Mouse (Mus musculus) hindbrain, embryonic 16.5 days (tissue): ENCODE measurements around the gene Tap2. TPM values are rescaled to one million over a fixed set of nuclear protein-coding genes. Genes with fewer than 3 reads are reported as not detected.

Experiments used
- ATAC-seq: fragments of 200-750 bp; cut with Nextera tagmentation; 2 replicates; pipeline ENCODE4 v1.8.0; 2017; ENCODE audit warnings: moderate TSS enrichment, moderate library complexity
- H3K27ac ChIP-seq: fragments of 300-500 bp; sonication (generic); 2 replicates; pipeline ENCODE4 v1.5.1; 2014; ENCODE audit warnings: low read depth, mild to moderate bottlenecking, control low read depth, low read length, moderate library complexity
- H3K27me3 ChIP-seq: fragments of 300-500 bp; sonication (generic); replicated peaks from 2 replicates; pipeline ENCODE4 v1.6.1; 2014; ENCODE audit warnings: low read length; ENCODE audit not compliant: control insufficient read depth, insufficient read depth
- H3K36me3 ChIP-seq: fragments of 300-500 bp; sonication (generic); 2 replicates; pipeline ENCODE4 v1.6.1; 2014; ENCODE audit warnings: mild to moderate bottlenecking, low read length, moderate library complexity, mixed read lengths; ENCODE audit not compliant: control insufficient read depth, insufficient read depth
- H3K4me1 ChIP-seq: fragments of 300-500 bp; sonication (generic); 2 replicates; pipeline ENCODE4 v1.6.1; 2014; ENCODE audit warnings: low read depth, low read length; ENCODE audit not compliant: control insufficient read depth, insufficient read depth
- H3K4me2 ChIP-seq: fragments of 300-500 bp; sonication (generic); 2 replicates; pipeline ENCODE4 v1.6.1; 2014; ENCODE audit warnings: mild to moderate bottlenecking, low read length, control low read depth, moderate library complexity
- H3K4me3 ChIP-seq: fragments of 300-500 bp; sonication (generic); 2 replicates; pipeline ENCODE4 v1.5.1; 2014; ENCODE audit warnings: mild to moderate bottlenecking, low read length, control low read depth, moderate library complexity
- H3K9ac ChIP-seq: fragments of 300-500 bp; sonication (generic); 2 replicates; pipeline ENCODE4 v1.6.1; 2014; ENCODE audit warnings: low read depth, mild to moderate bottlenecking, control low read depth, low read length, moderate library complexity
- H3K9me3 ChIP-seq: fragments of 300-500 bp; sonication (generic); 2 replicates; pipeline ENCODE4 v1.6.1; 2014; ENCODE audit warnings: mild to moderate bottlenecking, low read length, moderate library complexity; ENCODE audit not compliant: control insufficient read depth
- WGBS: fragments of 180-500 bp; shearing (Covaris S2); extraction: QIAGEN DNeasy Blood & Tissue Kit; methylation state at CpG from one replicate; pipeline ENCODE4 v1.1.7; 2014; 5-methylcytosine and 5-hydroxymethylcytosine counted together
- polyA plus RNA-seq: library from polyadenylated mRNA; unstranded; fragments of >200 nt; fragmentation: Nextera tagmentation; extraction: Ambion mirVana; gene quantifications from 2 replicates; pipeline ENCODE4 v1.2.1, GENCODE M21; 2015

Tap2 gene
- polyA plus RNA-seq, 1 experiment from 2014 or later: 2.9 TPM

DNA sequence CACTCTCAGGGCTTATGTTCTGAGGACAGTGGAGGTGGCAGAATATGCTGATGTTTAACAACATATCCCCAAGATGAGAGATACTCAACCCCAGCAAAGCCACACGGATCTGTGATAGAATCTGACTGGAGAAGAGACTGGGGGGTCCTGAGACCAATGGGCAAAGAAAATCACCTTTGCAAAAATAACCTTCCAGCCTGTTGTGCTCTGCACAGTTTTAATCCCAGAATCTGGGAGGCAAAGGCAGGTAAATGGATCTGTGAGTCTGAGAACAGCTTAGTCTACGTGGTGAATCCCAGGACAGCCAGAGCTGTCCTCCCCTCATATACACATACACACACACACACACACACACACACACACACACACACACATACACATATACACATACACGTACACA, 46.0 kb downstream of the Tap2 start:
- Histone ChIP-seq H3K27ac (no peak overlapping the region), H3K9ac (no peak overlapping the region), H3K36me3 (no peaks in the 10 kb centered on the region), H3K4me1 (no peaks in the 10 kb centered on the region), H3K4me3 (no peak overlapping the region), H3K9me3 (no peaks in the 10 kb centered on the region), H3K27me3 (no peaks in the 10 kb centered on the region), H3K4me2 (no peak overlapping the region)
- 46% methylated on average over 3 of the region's 3 CpGs for WGBS
- ATAC-seq: no peak

DNA sequence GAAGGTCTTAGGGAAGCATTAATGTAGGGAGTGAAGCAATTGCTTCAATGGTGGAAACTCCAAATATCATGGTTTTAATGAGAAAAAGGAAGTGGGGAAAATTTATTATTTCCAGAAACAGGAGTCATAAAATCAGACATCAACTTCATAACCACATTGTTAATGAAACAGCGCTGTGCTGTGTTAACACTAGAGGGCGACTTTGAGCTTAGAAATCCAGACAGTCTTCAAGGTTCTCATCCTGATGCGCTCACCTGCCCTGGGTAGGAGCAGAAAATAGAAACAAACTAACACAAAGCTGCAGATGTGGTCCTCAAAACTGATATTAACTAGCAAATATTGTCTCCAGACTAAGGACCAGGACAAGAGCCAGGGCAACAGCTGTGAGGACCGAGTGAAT, 46.6 kb downstream of the Tap2 start:
- Histone ChIP-seq H3K9ac (no peak overlapping the region), H3K4me3 (no peak overlapping the region), H3K4me1 (no peaks in the 10 kb centered on the region), H3K27me3 (no peaks in the 10 kb centered on the region), H3K36me3 (no peaks in the 10 kb centered on the region), H3K4me2 (no peak overlapping the region), H3K9me3 (no peaks in the 10 kb centered on the region), H3K27ac (no peak overlapping the region)
- 20% methylated on average over 4 of the region's 4 CpGs for WGBS
- no peak for ATAC-seq

DNA sequence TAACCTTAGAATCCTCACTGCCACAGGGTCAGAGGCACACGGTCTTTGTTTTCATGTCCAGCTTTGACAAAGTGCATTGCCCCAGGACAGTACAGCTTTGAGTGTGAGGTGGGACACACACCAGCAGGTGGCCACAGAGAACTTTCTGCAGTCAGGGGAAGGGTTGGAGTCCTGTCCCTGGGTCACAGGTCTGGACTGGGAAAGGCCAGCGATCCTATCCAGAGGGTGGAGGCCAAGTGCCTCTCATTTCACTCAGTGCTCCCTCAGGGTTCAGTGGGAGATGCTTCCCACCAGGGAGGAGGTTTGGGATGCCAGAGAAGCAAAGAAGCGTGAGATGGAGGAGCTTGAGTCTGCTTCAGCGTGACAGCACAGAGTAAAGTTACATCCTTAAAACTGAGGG, 48.3 kb downstream of the Tap2 start:
- no peak for ATAC-seq
- Histone ChIP-seq H3K36me3 (no peaks in the 10 kb centered on the region), H3K4me1 (no peaks in the 10 kb centered on the region), H3K9me3 (no peaks in the 10 kb centered on the region), H3K27ac (no peak overlapping the region), H3K4me3 (no peak overlapping the region), H3K27me3 (no peaks in the 10 kb centered on the region), H3K4me2 (no peak overlapping the region), H3K9ac (no peak overlapping the region)
- WGBS: 50% methylated on average over 4 of the region's 4 CpGs

DNA sequence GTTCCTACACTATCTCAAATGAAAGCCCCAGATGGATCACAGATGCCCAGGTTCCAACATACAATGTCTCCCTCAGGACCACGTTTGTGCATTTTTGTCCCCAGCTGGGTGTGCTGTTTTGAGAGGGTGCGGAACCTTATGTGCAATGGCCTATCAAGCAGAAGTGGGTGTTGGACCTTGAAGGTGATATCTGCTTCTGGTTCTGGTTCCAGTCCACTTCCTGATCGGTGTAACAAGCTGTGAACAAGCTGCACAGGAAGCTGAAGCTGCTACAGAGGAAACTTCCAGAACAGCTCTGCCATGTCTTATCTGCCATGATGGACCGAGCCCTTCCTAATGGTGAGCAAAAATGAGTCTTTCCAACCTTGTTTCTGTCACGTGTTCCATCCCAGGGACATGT, 53.2 kb downstream of the Tap2 start:
- Histone ChIP-seq H3K4me1 (no peaks in the 10 kb centered on the region), H3K4me2 (no peak overlapping the region), H3K36me3 (no peaks in the 10 kb centered on the region), H3K27me3 (no peaks in the 10 kb centered on the region), H3K4me3 (no peak overlapping the region), H3K9me3 (no peaks in the 10 kb centered on the region), H3K27ac (no peak overlapping the region), H3K9ac (no peak overlapping the region)
- 82% methylated on average over 5 of the region's 5 CpGs for WGBS
- no peak for ATAC-seq

DNA sequence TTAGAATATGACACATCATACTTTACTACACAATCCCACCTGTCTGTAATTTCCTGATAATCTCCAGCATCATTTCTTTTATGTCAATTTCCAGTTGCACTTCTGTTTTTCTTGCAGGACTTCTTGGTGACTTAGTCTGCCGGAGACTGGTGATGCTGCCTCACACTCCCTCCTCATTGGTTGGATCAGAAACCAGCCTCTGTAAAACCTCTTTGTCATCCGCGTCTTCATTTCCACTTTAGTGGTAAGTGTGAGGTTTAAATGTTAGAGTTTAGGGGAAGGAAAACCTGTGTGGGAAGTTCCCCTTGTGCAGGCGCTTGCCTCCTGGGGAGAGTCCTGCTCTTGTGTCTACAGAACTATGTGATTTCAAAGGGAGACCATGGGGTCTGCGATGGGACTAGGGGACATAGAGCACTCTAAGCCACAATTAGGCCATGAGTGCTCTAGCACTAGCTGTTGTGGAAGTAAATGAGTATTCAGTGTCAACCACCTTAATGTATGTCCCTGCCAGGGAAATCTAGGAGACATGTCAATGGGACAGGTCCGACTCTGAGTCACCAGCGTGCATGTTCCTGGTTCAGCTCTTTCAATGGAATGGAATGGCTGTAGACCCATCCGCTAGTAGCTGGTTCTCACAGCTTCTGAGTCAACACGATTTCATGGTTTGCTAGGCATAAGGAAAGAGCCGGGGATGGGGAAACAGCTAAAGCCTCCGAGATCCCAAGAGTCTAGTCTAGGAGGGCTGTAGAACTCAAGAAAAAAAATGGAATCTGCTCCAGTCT, 54.5 kb downstream of the Tap2 start, which contains the start of gene H2-Ab1:
TSS of gene H2-Ab1 (plus strand) at position 96 of the 782 bp plus-strand sequence.
- WGBS: 74% methylated on average over 11 of the region's 11 CpGs

DNA sequence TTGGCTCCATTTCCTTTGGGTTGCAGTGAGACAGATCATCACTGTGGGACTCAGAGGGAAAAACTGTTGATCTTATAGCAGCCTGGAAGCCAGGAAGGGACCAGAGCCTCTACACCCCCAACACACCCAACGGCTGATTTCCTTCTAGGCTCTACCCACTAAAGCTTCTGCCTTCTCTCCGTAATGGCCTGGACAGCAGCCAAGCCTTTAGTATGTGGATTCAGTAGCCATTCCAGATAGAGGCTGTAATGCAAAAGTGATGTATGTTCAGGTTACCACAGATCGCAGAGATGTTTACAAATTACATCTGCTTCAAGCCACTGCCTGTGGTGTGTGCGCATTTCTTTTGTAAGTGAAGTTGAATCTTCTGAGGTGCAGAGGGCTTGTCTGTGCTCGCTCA, 57.2 kb downstream of the Tap2 start:
- 73% methylated on average over 5 of the region's 5 CpGs for WGBS
- Histone ChIP-seq H3K27me3 (no peaks in the 10 kb centered on the region), H3K27ac (no peak overlapping the region), H3K4me1 (peaks cover 10% of the 10 kb centered on the region), H3K36me3 (no peaks in the 10 kb centered on the region), H3K9me3 (no peaks in the 10 kb centered on the region), H3K4me2 (no peak overlapping the region), H3K9ac (no peak overlapping the region), H3K4me3 (no peak overlapping the region)
- ATAC-seq: no peak

More for the DNA sequence above, 54.5 kb downstream of the Tap2 start, which contains the start of gene H2-Ab1:
- Histone ChIP-seq H3K27me3 (no peaks in the 10 kb centered on the region), H3K9me3 (no peaks in the 10 kb centered on the region), H3K27ac (no peak within 1 kb of the TSS), H3K4me3 (no peak within 1 kb of the TSS), H3K36me3 (no peaks in the 10 kb centered on the region), H3K4me2 (no peak within 1 kb of the TSS), H3K9ac (no peak within 1 kb of the TSS), H3K4me1 (no peaks in the 10 kb centered on the region)
- ATAC-seq: no peak

DNA sequence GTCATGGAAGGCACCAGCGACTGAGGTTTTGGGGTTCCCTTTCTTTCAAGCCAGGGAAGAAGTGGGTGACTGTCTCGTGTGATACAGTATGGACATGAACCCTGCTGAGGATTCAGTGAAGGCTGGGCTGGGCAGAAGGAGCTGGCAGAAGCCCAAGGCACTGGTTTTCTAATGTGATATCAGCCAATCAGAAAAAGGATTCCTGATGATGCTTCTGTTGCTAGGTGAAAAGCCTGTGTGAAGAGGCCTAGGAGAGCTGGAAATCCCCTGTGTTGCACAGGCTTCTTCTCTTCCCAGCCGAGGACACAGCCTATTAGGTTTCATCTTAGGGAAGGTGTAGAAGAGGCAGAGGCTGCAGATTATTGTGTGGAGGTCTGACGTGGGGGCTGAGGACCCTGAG, 58.2 kb downstream of the Tap2 start:
- Histone ChIP-seq H3K4me3 (no peak overlapping the region), H3K27ac (no peak overlapping the region), H3K9ac (no peak overlapping the region), H3K4me2 (no peak overlapping the region), H3K4me1 (peaks cover 10% of the 10 kb centered on the region), H3K9me3 (no peaks in the 10 kb centered on the region), H3K27me3 (no peaks in the 10 kb centered on the region), H3K36me3 (no peaks in the 10 kb centered on the region)
- peak; percentile 72 for ATAC-seq
- WGBS: 22% methylated on average over 4 of the region's 4 CpGs

DNA sequence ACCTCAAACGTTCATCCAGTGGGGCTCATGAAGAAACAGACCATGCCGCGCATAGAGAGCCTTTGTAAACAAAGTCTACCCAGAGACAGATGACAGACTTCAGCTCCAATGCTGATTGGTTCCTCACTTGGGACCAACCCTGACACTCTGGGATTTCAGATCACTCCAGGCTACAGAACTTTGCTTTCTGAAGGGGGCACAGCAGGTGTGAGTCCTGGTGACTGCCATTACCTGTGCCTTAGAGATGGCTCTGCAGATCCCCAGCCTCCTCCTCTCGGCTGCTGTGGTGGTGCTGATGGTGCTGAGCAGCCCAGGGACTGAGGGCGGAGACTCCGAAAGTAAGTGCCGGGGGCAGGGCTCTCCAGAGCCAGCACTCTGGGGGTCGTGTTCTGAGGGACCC, 59.7 kb downstream of the Tap2 start:
- H3K36me3 ChIP-seq: no peaks in the 10 kb centered on the region
- ATAC-seq: peak; percentile 83
- WGBS: 0% methylated on average over 8 of the region's 8 CpGs
- no peaks in the 10 kb centered on the region for H3K9me3 ChIP-seq
- H3K4me3 ChIP-seq: peak overlapping the region; percentile 45
- H3K4me2 ChIP-seq: peak overlapping the region; percentile 95
- no peak overlapping the region for H3K27ac ChIP-seq
- H3K9ac ChIP-seq: peak overlapping the region; percentile 36; the same call in 1 of the 2 replicates
- H3K4me1 ChIP-seq: peaks cover 10% of the 10 kb centered on the region
- no peaks in the 10 kb centered on the region for H3K27me3 ChIP-seq

DNA sequence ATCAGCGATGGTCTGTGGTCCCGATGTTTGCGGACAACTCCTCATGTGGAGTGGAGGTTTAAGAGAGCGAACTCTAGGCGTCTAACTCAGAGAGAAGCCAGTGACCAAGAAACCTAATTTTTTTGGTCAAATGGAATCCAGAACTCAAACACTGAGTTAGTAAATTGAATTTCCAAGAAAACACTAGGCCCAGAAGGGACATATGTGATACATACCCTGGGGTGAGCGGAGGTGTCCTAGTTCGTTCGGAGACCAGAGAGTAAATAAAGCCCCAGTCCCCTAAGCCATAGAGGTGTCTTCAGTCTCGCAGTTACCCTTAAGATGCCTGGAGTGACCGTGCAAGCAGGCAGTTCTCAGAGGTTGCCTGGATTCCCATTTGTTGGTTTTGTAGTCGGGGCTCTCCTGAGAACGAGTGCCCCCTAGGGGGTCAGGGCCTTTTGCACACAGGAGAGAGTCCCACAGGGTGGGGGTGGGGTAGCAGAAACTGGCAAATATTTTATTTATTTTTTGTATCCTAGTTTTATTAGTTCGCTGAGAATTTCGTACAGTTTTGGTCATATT, 60.6 kb downstream of the Tap2 start:
- Histone ChIP-seq H3K4me1 (peaks cover 10% of the 10 kb centered on the region), H3K4me2 (peak overlapping the region; percentile 95), H3K36me3 (no peaks in the 10 kb centered on the region), H3K9me3 (no peaks in the 10 kb centered on the region), H3K27me3 (no peaks in the 10 kb centered on the region), H3K27ac (no peak overlapping the region), H3K4me3 (peak overlapping the region; percentile 53), H3K9ac (no peak overlapping the region)
- no peak for ATAC-seq
- WGBS: 4% methylated on average over 14 of the region's 14 CpGs
